Mouse (Mus musculus) ES-Bruce4 (cell line): ENCODE measurements around the gene Itih5. TPM values are rescaled to one million over a fixed set of nuclear protein-coding genes. Genes with fewer than 3 reads are reported as not detected.

Experiments
- H3K27ac ChIP-seq: 2 replicates; pipeline ENCODE4 v1.5.1; 2012; ENCODE audit warnings: low read length, inconsistent platforms; ENCODE audit not compliant: insufficient read depth
- H3K27me3 ChIP-seq: 2 replicates; pipeline ENCODE4 v1.6.1; 2012; ENCODE audit warnings: mild to moderate bottlenecking, low read length, inconsistent platforms; ENCODE audit not compliant: control insufficient read depth, poor library complexity, insufficient read depth, severe bottlenecking
- H3K36me3 ChIP-seq: 2 replicates; pipeline ENCODE4 v1.6.1; 2012; ENCODE audit warnings: inconsistent platforms, mild to moderate bottlenecking, low read length, moderate library complexity; ENCODE audit not compliant: control insufficient read depth, poor library complexity, insufficient read depth, severe bottlenecking
- H3K4me1 ChIP-seq: one replicate; pipeline ENCODE4 v1.8.1; 2011; ENCODE audit warnings: low read length; ENCODE audit not compliant: control insufficient read depth, insufficient read depth
- H3K4me3 ChIP-seq: 2 replicates; pipeline ENCODE4 v1.5.1; 2011; ENCODE audit warnings: low read depth, mild to moderate bottlenecking, low read length
- H3K9ac ChIP-seq: 2 replicates; pipeline ENCODE4 v1.6.1; 2012; ENCODE audit warnings: low read depth, mild to moderate bottlenecking, inconsistent platforms; ENCODE audit not compliant: poor library complexity, severe bottlenecking
- H3K9me3 ChIP-seq: replicated peaks from 2 replicates; pipeline ENCODE4 v1.6.1; 2012; ENCODE audit warnings: mild to moderate bottlenecking, low read length, inconsistent platforms; ENCODE audit not compliant: control insufficient read depth, poor library complexity, insufficient read depth, severe bottlenecking
- CTCF ChIP-seq: IDR thresholded peaks from one replicate; pipeline ENCODE4 v1.8.1; 2011; ENCODE audit warnings: low read depth, low read length
- EP300 ChIP-seq: IDR thresholded peaks from 2 replicates; pipeline ENCODE4 v1.6.1; 2011; ENCODE audit warnings: low read depth, low read length; ENCODE audit not compliant: insufficient read depth
- POLR2A ChIP-seq: IDR thresholded peaks from one replicate; pipeline ENCODE4 v1.8.1; 2011; ENCODE audit warnings: low read length; ENCODE audit not compliant: insufficient read depth
- polyA plus RNA-seq: library from polyadenylated mRNA; stranded (reverse); fragments of >200 nt; gene quantifications from 2 replicates; pipeline ENCODE4 v1.2.4, GENCODE M21; 2011; ENCODE audit warnings: low read depth; ENCODE audit not compliant: missing spikeins, insufficient read depth, insufficient read length

Gene Itih5
- polyA plus RNA-seq, 1 experiment = 0.90 TPM

GRCm38 (mm10) chr2:10216566-10217247 lies 63.3 kb downstream of the Itih5 start:
- TF ChIP-seq POLR2A = no peak
- no peak for TF ChIP-seq CTCF
- TF ChIP-seq EP300 = no peak
- Histone ChIP-seq H3K4me1 (no peaks in the 10 kb centered on the region), H3K4me3 (no peak overlapping the region), H3K9me3 (no peaks in the 10 kb centered on the region), H3K9ac (no peak overlapping the region), H3K27me3 (no peaks in the 10 kb centered on the region), H3K27ac (no peak overlapping the region), H3K36me3 (no peaks in the 10 kb centered on the region)

GRCm38 (mm10) chr2:10221862-10222261 lies 68.5 kb downstream of the Itih5 start:
- H3K4me3 ChIP-seq = no peak overlapping the region
- no peaks in the 10 kb centered on the region for H3K27me3 ChIP-seq
- no peaks in the 10 kb centered on the region for H3K4me1 ChIP-seq
- H3K27ac ChIP-seq = no peak overlapping the region
- TF ChIP-seq CTCF (no peak), POLR2A (no peak), EP300 (no peak)
- H3K9me3 ChIP-seq = no peaks in the 10 kb centered on the region
- H3K36me3 ChIP-seq = no peaks in the 10 kb centered on the region
- H3K9ac ChIP-seq = no peak overlapping the region

GRCm38 (mm10) chr2:10226907-10227306 lies 73.5 kb downstream of the Itih5 start:
- TF ChIP-seq CTCF (no peak), EP300 (no peak), POLR2A (no peak)
- no peaks in the 10 kb centered on the region for H3K27me3 ChIP-seq
- no peak overlapping the region for H3K9ac ChIP-seq
- no peaks in the 10 kb centered on the region for H3K4me1 ChIP-seq
- no peak overlapping the region for H3K4me3 ChIP-seq
- H3K27ac ChIP-seq = no peak overlapping the region
- no peaks in the 10 kb centered on the region for H3K36me3 ChIP-seq
- H3K9me3 ChIP-seq = no peaks in the 10 kb centered on the region

GRCm38 (mm10) chr2:10231971-10232370 lies 78.6 kb downstream of the Itih5 start:
- H3K9ac ChIP-seq = no peak overlapping the region
- H3K36me3 ChIP-seq = no peaks in the 10 kb centered on the region
- H3K4me1 ChIP-seq = no peaks in the 10 kb centered on the region
- H3K4me3 ChIP-seq = no peak overlapping the region
- H3K27me3 ChIP-seq = no peaks in the 10 kb centered on the region
- TF ChIP-seq EP300 = no peak
- no peak for TF ChIP-seq POLR2A
- no peak for TF ChIP-seq CTCF
- H3K27ac ChIP-seq = no peak overlapping the region
- no peaks in the 10 kb centered on the region for H3K9me3 ChIP-seq

GRCm38 (mm10) chr2:10236554-10236953 lies 83.2 kb downstream of the Itih5 start:
- no peak for TF ChIP-seq POLR2A
- TF ChIP-seq EP300 = no peak
- no peak for TF ChIP-seq CTCF
- Histone ChIP-seq H3K9me3 (no peaks in the 10 kb centered on the region), H3K4me3 (no peak overlapping the region), H3K9ac (no peak overlapping the region), H3K27ac (no peak overlapping the region), H3K4me1 (no peaks in the 10 kb centered on the region), H3K27me3 (no peaks in the 10 kb centered on the region), H3K36me3 (no peaks in the 10 kb centered on the region)

GRCm38 (mm10) chr2:10242970-10243369 lies 89.6 kb downstream of the Itih5 start:
- Histone ChIP-seq H3K36me3 (no peaks in the 10 kb centered on the region), H3K4me1 (no peaks in the 10 kb centered on the region), H3K9me3 (no peaks in the 10 kb centered on the region), H3K27ac (no peak overlapping the region), H3K4me3 (no peak overlapping the region), H3K9ac (no peak overlapping the region), H3K27me3 (no peaks in the 10 kb centered on the region)
- TF ChIP-seq EP300 (no peak), POLR2A (no peak), CTCF (no peak)
